Mouse (Mus musculus): ENCODE measurements at regions not wholly inside any gene's neighbourhood (a gene's known extent, or its start where the extent isn't known, plus 50 kb on each side); places are given as distances from the start of the nearest gene placed in this dataset.
"Not testable (repeated sequence)": the region's sequence is repeated elsewhere in the genome, so short reads cannot be mapped to it uniquely, and the experiment has no call there.

- no peak overlapping the region for H3K27ac ChIP-seq (ENCODE audit: insufficient read depth, low read length)
- no peak overlapping the region for H3K4me3 ChIP-seq (ENCODE audit: insufficient read depth, low read length)
- no peaks in the 10 kb centered on the region for H3K4me1 ChIP-seq (ENCODE audit: control insufficient read depth, insufficient read depth, low read length)
- TF ChIP-seq POLR2A (IDR thresholded peaks at IDR 0.05; ENCODE audit: extremely low read depth, insufficient read depth, low read length) (no peak), CTCF (IDR thresholded peaks at IDR 0.05; ENCODE audit: extremely low read depth, insufficient read depth, low read length) (no peak)
Measured at GRCm38 (mm10) chr1:88783083-88783482, 81.1 kb upstream of the Arl4c start.

- no peaks in the 10 kb centered on the region for H3K4me1 ChIP-seq (ENCODE audit: control insufficient read depth, insufficient read depth, low read length)
- TF ChIP-seq POLR2A (IDR thresholded peaks at IDR 0.05; ENCODE audit: extremely low read depth, insufficient read depth, low read length) (no peak), CTCF (IDR thresholded peaks at IDR 0.05; ENCODE audit: extremely low read depth, insufficient read depth, low read length) (no peak)
- no peak overlapping the region for H3K27ac ChIP-seq (ENCODE audit: insufficient read depth, low read length)
Measured at GRCm38 (mm10) chr1:88784866-88785620, 83.0 kb upstream of the Arl4c start.

GRCm38 (mm10) chr1:88786066-88786465, 84.0 kb upstream of the Arl4c start:
- no peak for TF ChIP-seq CTCF (IDR thresholded peaks at IDR 0.05; ENCODE audit: extremely low read depth, insufficient read depth, low read length)
- TF ChIP-seq POLR2A (IDR thresholded peaks at IDR 0.05; ENCODE audit: extremely low read depth, insufficient read depth, low read length) = no peak
- H3K27ac ChIP-seq (ENCODE audit: insufficient read depth, low read length) = no peak overlapping the region
- H3K4me1 ChIP-seq (ENCODE audit: control insufficient read depth, insufficient read depth, low read length) = no peaks in the 10 kb centered on the region
- H3K4me3 ChIP-seq (ENCODE audit: insufficient read depth, low read length) = no peak overlapping the region

More at GRCm38 (mm10) chr1:88784866-88785620, 83.0 kb upstream of the Arl4c start:
- no peak overlapping the region for H3K4me3 ChIP-seq (ENCODE audit: insufficient read depth, low read length)

- Histone ChIP-seq H3K4me3 (ENCODE audit: insufficient read depth, low read length) (no peak overlapping the region), H3K4me1 (ENCODE audit: control insufficient read depth, insufficient read depth, low read length) (no peaks in the 10 kb centered on the region), H3K27ac (ENCODE audit: insufficient read depth, low read length) (no peak overlapping the region)
- no peak for TF ChIP-seq POLR2A (IDR thresholded peaks at IDR 0.05; ENCODE audit: extremely low read depth, insufficient read depth, low read length)
- no peak for TF ChIP-seq CTCF (IDR thresholded peaks at IDR 0.05; ENCODE audit: extremely low read depth, insufficient read depth, low read length)
Measured at GRCm38 (mm10) chr1:88790674-88791073, 88.7 kb upstream of the Arl4c start.

GRCm38 (mm10) chr1:88794926-88795325, 92.9 kb upstream of the Arl4c start:
- H3K27ac ChIP-seq (ENCODE audit: insufficient read depth, low read length) = no peak overlapping the region

GRCm38 (mm10) chr1:88798473-88798872, 96.5 kb upstream of the Arl4c start:
- H3K27ac ChIP-seq (ENCODE audit: insufficient read depth, low read length) = no peak overlapping the region
- no peak overlapping the region for H3K4me3 ChIP-seq (ENCODE audit: insufficient read depth, low read length)
- no peak for TF ChIP-seq POLR2A (IDR thresholded peaks at IDR 0.05; ENCODE audit: extremely low read depth, insufficient read depth, low read length)
- no peak for TF ChIP-seq CTCF (IDR thresholded peaks at IDR 0.05; ENCODE audit: extremely low read depth, insufficient read depth, low read length)
- H3K4me1 ChIP-seq (ENCODE audit: control insufficient read depth, insufficient read depth, low read length) = no peaks in the 10 kb centered on the region

More at GRCm38 (mm10) chr1:88794926-88795325, 92.9 kb upstream of the Arl4c start:
- TF ChIP-seq POLR2A (IDR thresholded peaks at IDR 0.05; ENCODE audit: extremely low read depth, insufficient read depth, low read length) (no peak), CTCF (IDR thresholded peaks at IDR 0.05; ENCODE audit: extremely low read depth, insufficient read depth, low read length) (no peak)
- Histone ChIP-seq H3K4me3 (ENCODE audit: insufficient read depth, low read length) (no peak overlapping the region), H3K4me1 (ENCODE audit: control insufficient read depth, insufficient read depth, low read length) (no peaks in the 10 kb centered on the region)

GRCm38 (mm10) chr1:88798874-88799273, 96.9 kb upstream of the Arl4c start:
- no peak overlapping the region for H3K4me3 ChIP-seq (ENCODE audit: insufficient read depth, low read length)
- no peak overlapping the region for H3K27ac ChIP-seq (ENCODE audit: insufficient read depth, low read length)
- no peaks in the 10 kb centered on the region for H3K4me1 ChIP-seq (ENCODE audit: control insufficient read depth, insufficient read depth, low read length)
- TF ChIP-seq CTCF (IDR thresholded peaks at IDR 0.05; ENCODE audit: extremely low read depth, insufficient read depth, low read length) (no peak), POLR2A (IDR thresholded peaks at IDR 0.05; ENCODE audit: extremely low read depth, insufficient read depth, low read length) (no peak)

- no peaks in the 10 kb centered on the region for H3K4me1 ChIP-seq (ENCODE audit: control insufficient read depth, insufficient read depth, low read length)
- TF ChIP-seq POLR2A (IDR thresholded peaks at IDR 0.05; ENCODE audit: extremely low read depth, insufficient read depth, low read length) = no peak
- no peak for TF ChIP-seq CTCF (IDR thresholded peaks at IDR 0.05; ENCODE audit: extremely low read depth, insufficient read depth, low read length)
- no peak overlapping the region for H3K27ac ChIP-seq (ENCODE audit: insufficient read depth, low read length)
- no peak overlapping the region for H3K4me3 ChIP-seq (ENCODE audit: insufficient read depth, low read length)
Measured at GRCm38 (mm10) chr1:88799343-88799742, 97.3 kb upstream of the Arl4c start.

GRCm38 (mm10) chr1:88799789-88800188, 97.8 kb upstream of the Arl4c start:
- Histone ChIP-seq H3K4me3 (ENCODE audit: insufficient read depth, low read length) (no peak overlapping the region), H3K4me1 (ENCODE audit: control insufficient read depth, insufficient read depth, low read length) (no peaks in the 10 kb centered on the region), H3K27ac (ENCODE audit: insufficient read depth, low read length) (no peak overlapping the region)
- no peak for TF ChIP-seq POLR2A (IDR thresholded peaks at IDR 0.05; ENCODE audit: extremely low read depth, insufficient read depth, low read length)
- no peak for TF ChIP-seq CTCF (IDR thresholded peaks at IDR 0.05; ENCODE audit: extremely low read depth, insufficient read depth, low read length)

GRCm38 (mm10) chr1:88800411-88800810, 98.4 kb upstream of the Arl4c start:
- Histone ChIP-seq H3K4me3 (ENCODE audit: insufficient read depth, low read length) (no peak overlapping the region), H3K4me1 (ENCODE audit: control insufficient read depth, insufficient read depth, low read length) (no peaks in the 10 kb centered on the region), H3K27ac (ENCODE audit: insufficient read depth, low read length) (no peak overlapping the region)
- no peak for TF ChIP-seq POLR2A (IDR thresholded peaks at IDR 0.05; ENCODE audit: extremely low read depth, insufficient read depth, low read length)
- no peak for TF ChIP-seq CTCF (IDR thresholded peaks at IDR 0.05; ENCODE audit: extremely low read depth, insufficient read depth, low read length)

- not testable (repeated sequence) for H3K27ac ChIP-seq (ENCODE audit: insufficient read depth, low read length); H3K4me1 ChIP-seq (ENCODE audit: control insufficient read depth, insufficient read depth, low read length)
Measured at GRCm38 (mm10) chr1:88801151-88801550, 99.1 kb upstream of the Arl4c start.

More at GRCm38 (mm10) chr1:88801151-88801550, 99.1 kb upstream of the Arl4c start:
- not testable (repeated sequence) for H3K4me3 ChIP-seq (ENCODE audit: insufficient read depth, low read length)

All from cortical plate, adult 2 months (tissue).